Mouse (Mus musculus) embryonic fibroblast, embryonic 13.5 days (primary cell): ENCODE results near the gene Mettl24.

ENCODE experiments used
- CTCF ChIP-seq: IDR thresholded peaks from 2 replicates; pipeline ENCODE4 v1.5.1; 2011; ENCODE audit warnings: mild to moderate bottlenecking, control low read depth, low read length, moderate library complexity, borderline replicate concordance; ENCODE audit not compliant: insufficient read depth
- POLR2A ChIP-seq: IDR thresholded peaks from 2 replicates; pipeline ENCODE4 v1.6.1; 2011; ENCODE audit warnings: low read depth, mild to moderate bottlenecking, control low read depth, low read length, moderate library complexity

GRCm38 (mm10) chr10:40688266-40688665, 5.2 kb downstream of the Mettl24 start:
- no peak for TF ChIP-seq CTCF
- TF ChIP-seq POLR2A = no peak
